Mouse (Mus musculus) kidney, postnatal 25 days (tissue): ENCODE measurements at regions not wholly inside any gene's neighbourhood (a gene's known extent, or its start where the extent isn't known, plus 50 kb on each side); places are given as distances from the start of the nearest gene placed in this dataset.

Experiments used
- DNase-seq, 2 experiments: peaks; one replicate each; pipeline ENCODE4 v3.0.0; 2021; ENCODE audit warnings: mixed read lengths in 2 of 2

DNA sequence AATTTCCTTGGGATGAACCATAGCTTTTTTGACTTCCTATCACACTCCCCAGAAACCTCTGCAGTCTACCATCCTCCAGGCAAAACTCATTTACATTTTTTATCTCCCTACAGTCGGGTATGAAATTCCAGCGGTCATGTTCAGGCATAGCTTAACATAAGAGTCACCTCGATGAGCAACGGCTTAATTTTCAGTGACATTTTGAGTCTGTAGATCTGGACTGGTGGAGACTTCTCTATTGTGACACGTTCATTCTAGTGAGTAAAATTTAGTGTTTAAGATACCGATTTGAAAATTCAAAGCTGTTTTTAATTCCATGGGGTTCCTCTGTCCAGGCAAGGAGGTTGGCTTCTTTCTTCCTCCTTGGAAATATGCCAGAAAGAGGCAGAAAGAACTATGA lies 207.7 kb upstream of the Nr2f2 start:
- no peak for DNase-seq

DNA sequence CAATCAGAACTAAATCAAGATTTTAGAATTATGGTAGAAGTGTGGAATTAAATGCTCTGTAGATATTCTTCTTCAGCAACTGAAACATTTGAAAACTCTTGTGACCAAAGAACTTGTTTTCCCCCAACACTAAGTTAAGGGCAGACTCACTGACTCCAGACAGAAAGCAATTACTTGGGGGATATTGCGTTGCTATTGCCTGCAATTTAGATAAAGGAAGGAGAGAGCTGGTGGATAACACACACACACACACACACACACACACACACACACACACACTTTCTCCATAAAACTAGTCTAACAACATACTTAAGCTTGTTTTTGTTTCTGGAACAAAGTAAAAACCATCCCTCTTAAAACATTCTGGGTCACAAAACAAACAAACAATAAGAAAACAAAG lies 198.5 kb upstream of the Nr2f2 start:
- no peak for DNase-seq

DNA sequence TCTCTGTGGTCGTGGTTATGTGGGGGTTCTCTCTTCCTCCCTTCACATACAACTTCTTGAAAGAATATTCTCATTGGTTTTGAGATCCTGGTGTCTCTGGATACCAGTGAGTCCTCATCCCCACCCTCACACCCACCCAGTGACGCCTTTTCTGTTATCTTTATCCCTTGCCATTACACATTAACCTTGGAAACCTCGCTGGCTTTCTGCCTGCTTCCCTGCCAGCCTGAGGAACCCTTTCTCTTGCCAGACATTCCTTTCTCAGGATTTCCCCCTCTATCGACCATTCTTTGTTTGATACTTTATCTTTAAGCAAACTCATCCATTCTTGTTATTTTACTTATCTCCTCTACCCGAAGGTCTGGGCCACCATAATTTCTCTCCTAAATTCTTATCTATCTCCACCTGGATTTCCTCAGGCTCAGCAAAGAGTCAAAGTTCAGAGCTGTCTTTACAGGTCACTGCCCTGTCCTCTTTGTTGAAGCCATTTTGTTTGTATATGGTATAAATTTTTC lies 182.5 kb upstream of the Nr2f2 start:
- DNase-seq = peak; percentile 46 to 67

DNA sequence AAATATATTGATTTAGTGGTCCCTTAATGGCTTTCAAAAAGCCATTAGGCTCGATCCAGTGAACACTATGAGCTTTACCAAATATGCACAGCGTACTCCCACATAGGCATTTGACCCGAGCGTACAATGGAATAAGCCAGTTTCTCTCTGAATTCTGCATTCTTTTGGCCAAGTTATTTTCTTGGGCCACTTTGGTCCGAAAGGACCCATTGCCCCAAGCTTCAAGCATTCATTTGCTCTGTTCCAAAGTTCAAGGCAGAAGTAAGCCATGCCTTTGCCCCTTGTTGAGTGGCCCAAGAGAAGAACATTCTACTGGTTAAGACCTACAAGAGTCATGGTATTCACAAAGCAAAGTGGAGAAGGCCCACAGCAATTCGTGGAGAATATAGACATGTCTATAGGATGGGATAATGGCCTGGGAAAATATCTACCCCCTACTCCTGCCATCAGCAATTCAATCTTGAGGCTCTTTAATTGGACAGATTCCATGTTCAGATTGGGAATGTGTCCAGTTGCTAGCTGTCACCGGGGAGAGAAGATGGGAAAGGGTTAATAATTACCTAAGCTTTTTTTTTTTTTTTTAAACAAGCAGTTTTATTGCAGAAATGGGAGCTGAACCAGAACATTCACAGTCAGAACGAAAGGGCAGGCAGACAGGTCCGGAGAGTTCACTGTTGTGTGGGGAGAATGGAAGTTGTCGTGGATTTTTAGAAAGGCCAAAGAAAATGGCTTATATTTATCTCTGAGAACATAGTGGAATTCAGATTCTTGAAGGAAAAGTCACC lies 175.5 kb upstream of the Nr2f2 start:
- DNase-seq = peak; percentile 20 to 67

GRCm38 (mm10) chr7:70539121-70539642 lies 172.6 kb upstream of the Nr2f2 start:
- no peak for DNase-seq

DNA sequence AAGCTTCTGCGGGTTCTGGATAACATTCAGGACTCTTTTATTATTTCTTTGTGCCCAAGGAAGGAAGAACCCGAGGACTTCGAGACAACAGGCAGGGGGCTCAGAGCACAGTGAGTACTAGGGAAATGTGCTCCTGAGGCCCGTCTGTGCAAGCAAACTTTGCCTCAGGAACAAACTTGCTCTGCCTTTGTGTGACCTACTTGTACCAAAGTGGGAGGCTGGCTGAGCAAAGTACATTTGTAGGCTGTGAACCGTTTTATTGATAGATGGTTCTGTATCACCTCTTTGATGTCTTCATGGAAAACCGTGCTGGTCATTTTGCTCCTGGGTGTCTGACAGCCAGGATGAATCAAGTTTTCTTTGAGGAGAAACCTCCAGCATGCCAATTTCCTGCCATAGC lies 169.5 kb upstream of the Nr2f2 start:
- peak in 1 of 2 experiments; percentile 52 for DNase-seq

- no peak for DNase-seq
These were observed 167.0 kb upstream of the Nr2f2 start for GRCm38 (mm10) chr7:70533552-70533951.

DNA sequence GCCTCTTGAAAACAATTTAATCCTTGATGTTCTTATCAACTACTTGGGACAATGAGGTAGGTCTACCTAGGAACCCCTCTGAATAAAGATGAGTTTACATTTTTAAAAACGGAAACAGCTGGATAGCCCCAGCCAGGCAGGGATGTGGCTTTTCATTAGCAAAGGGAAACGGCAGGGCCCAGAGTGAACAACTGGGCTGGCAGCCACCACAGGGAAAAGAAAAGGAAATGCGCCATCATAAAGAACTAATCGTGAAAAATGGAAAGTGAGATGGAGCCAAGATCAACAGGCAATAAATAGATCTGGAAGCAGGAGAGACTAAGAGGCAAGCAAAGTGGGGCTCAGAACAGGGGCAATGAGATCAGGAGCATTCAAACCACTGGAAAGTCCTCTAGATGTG lies 161.4 kb upstream of the Nr2f2 start:
- DNase-seq = peak; percentile 40 to 50

DNA sequence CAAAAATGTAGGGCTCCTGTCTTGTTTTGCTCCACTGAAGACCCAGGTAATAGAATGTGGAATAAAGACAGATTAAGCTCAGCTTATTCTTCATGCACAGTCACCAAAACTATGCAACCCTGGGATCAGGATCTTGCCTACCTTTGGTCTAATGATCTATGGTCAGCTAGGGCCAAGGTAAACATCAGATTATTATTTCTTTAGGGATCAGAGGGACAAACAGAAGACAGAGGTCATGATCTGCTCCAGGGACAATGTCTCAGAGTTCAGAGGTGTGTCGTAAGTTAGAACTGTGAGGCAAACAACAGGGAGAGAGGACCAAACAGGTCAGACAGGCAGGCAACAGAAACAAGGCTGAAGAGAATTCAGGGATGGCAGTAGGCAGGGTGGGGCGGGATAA lies 158.8 kb upstream of the Nr2f2 start:
- no peak for DNase-seq

DNA sequence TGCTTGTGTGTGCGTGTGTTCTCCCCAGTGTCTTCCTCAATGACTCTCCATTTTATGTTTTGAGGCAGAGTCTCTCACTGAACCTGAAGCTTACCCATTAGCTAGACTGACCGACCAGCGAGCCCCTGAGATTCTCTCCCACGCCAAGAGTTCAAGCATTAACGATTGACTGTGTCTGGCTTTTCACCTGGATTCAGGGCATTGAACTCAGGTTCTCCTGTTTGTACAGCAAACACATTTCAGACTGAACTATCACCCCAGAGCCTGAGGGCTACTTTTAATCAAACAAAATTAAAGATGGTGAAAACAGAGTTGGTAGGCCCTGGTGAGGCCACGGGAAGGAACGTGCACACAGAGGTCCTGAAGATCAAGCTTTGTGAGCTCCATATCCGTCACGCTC lies 158.2 kb upstream of the Nr2f2 start:
- no peak for DNase-seq

- DNase-seq = no peak
These were observed 157.7 kb upstream of the Nr2f2 start for GRCm38 (mm10) chr7:70524251-70524650.

GRCm38 (mm10) chr7:70516741-70517140 lies 150.2 kb upstream of the Nr2f2 start:
- DNase-seq = no peak

- DNase-seq = peak; percentile 57 to 58
These were observed 148.9 kb upstream of the Nr2f2 start for GRCm38 (mm10) chr7:70515341-70515851.

DNA sequence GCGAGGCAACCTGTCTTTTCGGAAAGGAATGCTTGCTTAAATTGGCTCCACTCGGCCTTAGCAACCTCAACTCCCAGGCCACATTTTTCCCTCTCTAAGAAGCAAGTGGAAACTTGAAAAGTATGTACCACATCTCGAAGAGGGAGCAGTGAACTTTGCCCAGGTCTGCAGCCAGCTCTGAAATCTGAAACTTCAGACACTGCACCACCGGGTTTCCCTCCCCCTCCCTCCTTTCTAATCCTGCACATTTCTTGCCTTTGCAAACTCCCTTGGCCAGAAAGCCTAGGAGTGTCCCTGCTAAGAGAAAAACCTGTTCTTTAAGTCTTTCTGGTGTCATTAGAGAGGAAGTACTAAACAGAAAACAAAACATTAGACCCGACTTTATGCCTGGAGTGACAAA lies 148.1 kb upstream of the Nr2f2 start:
- peak; percentile 77 to 89 for DNase-seq

DNA sequence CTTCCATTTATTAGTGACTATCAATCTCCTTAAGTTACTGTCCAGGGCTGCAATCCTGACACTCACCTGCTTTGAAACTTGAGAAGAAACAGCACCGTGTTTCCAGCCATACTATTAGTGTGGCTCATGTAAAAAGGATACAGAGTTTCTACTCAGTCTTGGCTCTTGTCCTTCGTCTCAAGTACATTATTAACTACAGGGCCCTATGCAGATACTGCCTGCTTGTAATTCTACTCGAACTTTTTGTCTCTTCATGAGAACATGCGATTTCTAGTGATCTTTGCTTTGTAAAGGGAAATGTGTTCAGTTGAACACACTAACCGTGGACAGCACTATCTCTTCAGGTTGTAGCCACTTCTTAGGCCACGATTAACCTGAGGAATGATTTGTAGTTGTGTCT lies 145.8 kb upstream of the Nr2f2 start:
- DNase-seq = no peak

DNA sequence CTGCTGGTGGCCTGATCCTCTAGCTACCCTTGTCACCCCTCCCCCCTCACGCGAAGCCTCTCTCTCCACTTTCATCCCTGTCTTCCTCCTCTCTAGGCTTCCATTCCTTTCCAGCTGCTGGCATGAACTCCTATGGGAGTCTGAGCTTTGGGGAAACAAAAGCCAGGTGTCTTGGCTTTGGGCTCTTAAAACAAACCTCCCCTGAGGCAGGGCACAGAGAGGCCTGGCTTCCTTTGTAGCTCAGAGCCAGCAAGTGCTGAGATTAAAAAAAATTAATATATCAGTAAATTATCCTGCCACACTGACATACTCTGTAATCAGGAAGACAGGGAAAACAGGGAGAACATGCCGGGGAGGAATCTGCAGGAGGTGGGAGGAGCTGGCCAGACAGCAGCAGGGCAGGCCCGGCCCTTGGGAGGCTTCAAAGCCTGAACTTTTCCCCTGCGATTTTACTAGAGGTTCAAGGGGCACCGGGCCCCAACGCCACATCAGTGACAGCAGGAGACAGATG lies 139.2 kb upstream of the Nr2f2 start:
- DNase-seq = peak; percentile 80 to 92

- DNase-seq = peak; percentile 14 to 50
These were observed 135.3 kb upstream of the Nr2f2 start for GRCm38 (mm10) chr7:70501821-70502220.

DNA sequence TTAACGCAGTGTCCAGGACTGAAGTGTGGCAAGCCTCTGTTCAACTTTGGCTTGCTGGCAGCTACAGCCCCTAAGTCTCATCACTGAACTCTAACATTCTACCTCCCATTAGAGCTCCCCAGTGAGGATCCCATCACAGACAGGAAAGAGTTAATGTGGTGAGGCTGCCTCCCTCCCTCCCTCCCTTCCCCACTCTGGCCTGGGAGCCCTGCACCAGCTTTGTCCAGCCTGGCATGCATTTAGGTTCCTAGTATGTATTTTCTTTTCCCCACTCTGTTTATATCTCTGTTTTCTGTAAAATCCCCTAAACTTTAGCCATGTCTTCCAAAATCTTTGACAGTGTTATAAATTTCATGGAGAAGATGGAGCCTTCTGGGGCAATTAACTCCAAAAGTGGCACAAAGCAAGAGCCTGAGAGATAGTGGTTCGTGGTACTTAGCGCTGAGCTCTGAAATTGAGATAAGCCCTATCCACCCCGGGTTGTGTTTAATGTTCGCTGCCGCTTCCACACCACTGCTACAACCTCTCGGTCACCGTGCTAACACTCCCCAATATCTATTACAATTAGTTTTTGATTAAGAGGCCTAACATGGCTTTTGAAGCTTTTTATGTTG lies 130.1 kb upstream of the Nr2f2 start:
- DNase-seq = no peak

GRCm38 (mm10) chr7:70484201-70484600 lies 117.7 kb upstream of the Nr2f2 start:
- DNase-seq = no peak

GRCm38 (mm10) chr7:70483536-70483935 lies 117.0 kb upstream of the Nr2f2 start:
- DNase-seq = no peak

GRCm38 (mm10) chr7:70481880-70482279 lies 115.3 kb upstream of the Nr2f2 start:
- DNase-seq = no peak

- DNase-seq = no peak
These were observed 106.3 kb upstream of the Nr2f2 start for GRCm38 (mm10) chr7:70472786-70473185.

DNA sequence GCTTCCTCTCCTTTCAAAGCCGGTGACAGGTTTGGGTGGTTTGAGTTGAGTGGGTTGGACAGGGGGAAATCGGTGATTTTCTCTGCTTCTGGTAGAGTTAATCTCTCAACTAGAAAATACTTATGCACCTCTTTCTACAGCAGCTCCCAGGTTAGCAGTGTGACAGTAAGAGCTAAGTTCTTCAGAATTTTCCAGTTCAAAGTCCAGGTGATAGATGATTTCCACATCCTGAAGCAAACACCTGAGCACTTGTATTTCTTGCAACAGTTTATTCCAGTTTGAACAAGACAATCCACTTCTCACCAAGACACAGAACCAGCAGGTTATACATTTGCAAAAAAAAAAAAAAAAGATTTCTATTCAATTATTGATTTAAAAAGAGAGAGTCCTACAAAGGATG lies 104.0 kb upstream of the Nr2f2 start:
- no peak for DNase-seq

- DNase-seq = no peak
These were observed 95.6 kb upstream of the Nr2f2 start for GRCm38 (mm10) chr7:70462131-70462530.
